Mouse (Mus musculus) lung, postnatal 0 days (tissue): ENCODE measurements at regions not wholly inside any gene's neighbourhood (a gene's known extent, or its start where the extent isn't known, plus 50 kb on each side); places are given as distances from the start of the nearest gene placed in this dataset.

Source experiments
- ATAC-seq: fragments of 200-750 bp; cut with Nextera tagmentation; 2 replicates; pipeline ENCODE4 v1.8.0; 2017; ENCODE audit warnings: moderate library complexity
- DNase-seq: peaks from one replicate; pipeline ENCODE4 v3.0.0-alpha.2; 2016; ENCODE audit warnings: low spot score
- H3K27ac ChIP-seq: fragments of 300-500 bp; sonication (generic); 2 replicates; pipeline ENCODE4 v1.5.1; 2014; ENCODE audit warnings: antibody characterized with exemption, mild to moderate bottlenecking, low read length, mixed read lengths
- H3K27me3 ChIP-seq: fragments of 300-500 bp; sonication (generic); replicated peaks from 2 replicates; pipeline ENCODE4 v1.6.1; 2014; ENCODE audit warnings: low read length, mixed read lengths; ENCODE audit not compliant: insufficient read depth
- H3K36me3 ChIP-seq: fragments of 300-500 bp; sonication (generic); 2 replicates; pipeline ENCODE4 v1.6.1; 2014; ENCODE audit warnings: low read length, mixed read lengths; ENCODE audit not compliant: insufficient read depth
- H3K4me1 ChIP-seq: fragments of 300-500 bp; sonication (generic); 2 replicates; pipeline ENCODE4 v1.6.1; 2014; ENCODE audit warnings: antibody characterized with exemption, low read depth, low read length, mixed read lengths; ENCODE audit not compliant: insufficient read depth
- H3K4me2 ChIP-seq: fragments of 300-500 bp; sonication (generic); replicated peaks from 2 replicates; pipeline ENCODE4 v1.6.1; 2014; ENCODE audit warnings: low read depth, mild to moderate bottlenecking, low read length, moderate library complexity, mixed read lengths
- H3K4me3 ChIP-seq: fragments of 300-500 bp; sonication (generic); 2 replicates; pipeline ENCODE4 v1.5.1; 2014; ENCODE audit warnings: low read depth, low read length
- H3K9ac ChIP-seq: fragments of 300-500 bp; sonication (generic); replicated peaks from 2 replicates; pipeline ENCODE4 v1.6.1; 2014; ENCODE audit warnings: low read depth, mild to moderate bottlenecking
- H3K9me3 ChIP-seq: fragments of 300-500 bp; sonication (generic); 2 replicates; pipeline ENCODE4 v1.6.1; 2016; ENCODE audit warnings: low read length, mixed read lengths
- CTCF ChIP-seq: IDR thresholded peaks from 2 replicates; pipeline ENCODE4 v1.5.1; 2016; ENCODE audit warnings: antibody characterized with exemption, mild to moderate bottlenecking
- EP300 ChIP-seq: IDR thresholded peaks from 2 replicates; pipeline ENCODE4 v1.6.1; 2016; ENCODE audit warnings: antibody characterized with exemption, mild to moderate bottlenecking, control low read depth
- WGBS: fragments of 180-500 bp; shearing (Covaris S2); extraction: QIAGEN DNeasy Blood & Tissue Kit; methylation state at CpG from one replicate; pipeline ENCODE4 v1.1.7; 2014; 5-methylcytosine and 5-hydroxymethylcytosine counted together

DNA sequence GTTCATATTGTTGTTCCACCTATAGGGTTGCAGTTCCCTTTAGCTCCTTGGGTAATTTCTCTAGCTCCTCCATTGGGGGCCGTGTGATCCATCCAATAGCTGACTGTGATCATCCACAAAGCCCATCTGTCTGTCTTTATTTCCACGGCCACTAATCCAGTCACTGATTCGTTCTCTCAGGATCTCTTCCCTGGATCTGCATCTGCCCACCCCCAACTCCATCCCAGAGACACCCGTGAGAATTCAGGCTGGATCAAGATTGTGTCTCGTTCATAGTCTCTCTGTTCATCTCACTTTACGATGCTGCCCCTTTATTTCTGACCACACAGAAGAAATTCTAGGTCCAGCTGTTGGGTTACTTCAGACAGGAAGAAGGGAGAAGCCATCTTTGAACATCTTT is 96.7 kb downstream of the Avpr1a start:
- DNase-seq (no peak), ATAC-seq (no peak)
- Histone ChIP-seq H3K4me1 (no peaks in the 10 kb centered on the region), H3K4me2 (no peak overlapping the region), H3K4me3 (no peak overlapping the region), H3K27ac (no peak overlapping the region), H3K9ac (no peak overlapping the region), H3K9me3 (no peaks in the 10 kb centered on the region), H3K36me3 (no peaks in the 10 kb centered on the region), H3K27me3 (no peaks in the 10 kb centered on the region)
- WGBS: 91% methylated on average over 6 of the region's 6 CpGs
- no peak for TF ChIP-seq CTCF
- TF ChIP-seq EP300: no peak

DNA sequence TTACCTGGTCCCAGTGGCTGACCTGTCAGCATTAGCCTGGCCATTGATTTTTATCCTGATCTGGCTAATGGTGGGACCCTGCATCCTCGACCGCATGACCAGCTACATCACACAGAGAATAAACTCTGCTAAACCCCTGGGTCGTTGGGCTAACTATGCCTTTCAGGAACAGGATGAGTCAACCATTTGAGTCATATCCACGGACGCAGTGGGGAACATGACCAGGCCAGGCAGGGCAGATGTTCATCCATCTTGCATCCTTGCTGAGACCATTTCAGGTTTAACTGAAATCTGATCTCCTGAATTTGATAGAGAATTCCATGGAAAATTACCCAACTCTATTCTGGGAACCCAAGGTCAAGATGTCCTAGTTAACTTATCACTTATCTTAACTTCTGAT is 103.3 kb downstream of the Avpr1a start:
- 64% methylated on average over 5 of the region's 5 CpGs for WGBS
- TF ChIP-seq EP300 (no peak), CTCF (no peak)

DNA sequence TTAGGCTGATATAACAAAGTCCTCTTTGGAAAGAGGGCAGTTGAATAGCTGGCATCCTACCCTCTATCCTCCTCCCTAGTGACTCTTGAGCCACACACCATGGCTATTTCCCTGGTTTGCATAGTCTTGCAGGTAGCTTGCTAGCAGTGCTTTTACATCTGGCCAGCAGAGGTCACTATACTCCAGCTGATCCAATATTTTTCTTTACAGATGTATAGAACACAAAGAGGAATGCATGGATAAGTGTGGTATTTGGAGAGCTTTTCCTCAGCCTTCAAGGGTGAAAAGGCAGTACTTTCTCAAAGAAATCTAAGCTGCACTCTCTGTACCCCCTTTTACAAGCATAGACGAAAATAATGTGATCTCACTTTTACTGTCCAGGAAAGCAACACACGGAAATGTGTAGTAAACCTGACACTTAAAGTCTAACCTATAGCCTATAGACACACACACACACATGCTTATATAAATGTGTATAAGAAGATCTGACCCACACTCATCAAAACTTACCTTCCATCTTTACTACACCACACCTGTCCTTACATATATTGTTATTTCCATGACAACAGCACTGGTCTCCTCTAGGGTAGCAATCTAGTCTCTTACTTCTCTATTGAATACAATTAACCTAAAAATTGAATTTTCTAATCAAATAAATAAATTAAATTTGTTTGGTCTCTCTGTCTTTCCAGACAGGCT is 105.0 kb downstream of the Avpr1a start:
- DNase-seq: peak; percentile 82
- Histone ChIP-seq H3K4me1 (no peaks in the 10 kb centered on the region), H3K27ac (no peak overlapping the region), H3K9ac (no peak overlapping the region), H3K36me3 (no peaks in the 10 kb centered on the region), H3K4me2 (no peak overlapping the region), H3K4me3 (no peak overlapping the region), H3K27me3 (no peaks in the 10 kb centered on the region), H3K9me3 (no peaks in the 10 kb centered on the region)
- peak; percentile 53 for ATAC-seq
- 36% methylated on average over 2 of the region's 2 CpGs for WGBS
- no peak for TF ChIP-seq EP300
- TF ChIP-seq CTCF: peak; percentile 90

More for the DNA sequence above, 103.3 kb downstream of the Avpr1a start:
- Histone ChIP-seq H3K27me3 (no peaks in the 10 kb centered on the region), H3K4me2 (no peak overlapping the region), H3K27ac (no peak overlapping the region), H3K9ac (no peak overlapping the region), H3K4me1 (no peaks in the 10 kb centered on the region), H3K9me3 (no peaks in the 10 kb centered on the region), H3K36me3 (no peaks in the 10 kb centered on the region), H3K4me3 (no peak overlapping the region)
- ATAC-seq (no peak), DNase-seq (no peak)

DNA sequence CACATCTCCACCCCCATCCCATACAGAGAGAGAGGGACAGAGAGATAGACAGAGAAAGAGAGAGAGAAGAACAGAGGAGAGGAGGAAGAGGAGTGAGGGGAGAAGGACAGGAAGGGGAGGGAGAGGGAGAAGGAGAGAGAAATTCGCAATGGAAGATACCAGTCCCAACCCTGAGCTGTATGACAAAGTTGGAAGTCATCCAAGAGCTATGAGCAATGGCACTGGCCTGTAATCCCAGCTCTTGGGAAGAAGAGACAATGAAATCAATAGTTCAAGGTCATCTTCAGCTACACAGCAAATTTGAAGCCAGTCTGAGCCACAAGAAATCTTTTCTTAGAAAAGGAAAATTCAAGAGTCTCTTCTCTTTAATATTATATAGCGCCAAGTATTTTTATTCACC is 105.6 kb downstream of the Avpr1a start:
- 46% methylated on average over 2 of the region's 2 CpGs for WGBS
- ATAC-seq (no peak), DNase-seq (no peak)
- no peaks in the 10 kb centered on the region for H3K27me3 ChIP-seq
- no peak for TF ChIP-seq EP300
- no peak for TF ChIP-seq CTCF
- no peak overlapping the region for H3K4me3 ChIP-seq
- H3K4me1 ChIP-seq: no peaks in the 10 kb centered on the region
- H3K9me3 ChIP-seq: no peaks in the 10 kb centered on the region
- H3K9ac ChIP-seq: no peak overlapping the region
- no peaks in the 10 kb centered on the region for H3K36me3 ChIP-seq
- no peak overlapping the region for H3K27ac ChIP-seq
- H3K4me2 ChIP-seq: no peak overlapping the region

DNA sequence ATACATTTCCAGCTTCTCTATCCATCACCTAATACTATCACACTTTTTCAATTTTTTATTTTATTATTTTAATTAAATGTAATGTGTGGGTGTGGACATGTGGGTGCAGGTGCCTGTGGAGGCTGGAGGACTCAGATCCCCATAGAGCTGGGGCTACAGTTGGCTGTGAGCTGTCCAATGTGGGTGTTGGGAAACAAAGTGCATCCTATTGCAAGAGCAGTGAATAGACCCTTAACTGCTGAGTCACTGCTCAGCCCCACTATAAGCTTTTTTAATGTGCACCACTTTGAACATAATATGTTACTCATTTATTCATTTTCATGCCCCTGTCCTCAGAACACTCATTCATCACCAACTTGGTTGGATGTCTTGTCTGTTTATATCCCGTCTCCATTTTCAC is 110.4 kb downstream of the Avpr1a start:
- Histone ChIP-seq H3K27ac (no peak overlapping the region), H3K9ac (no peak overlapping the region), H3K4me3 (no peak overlapping the region), H3K27me3 (no peaks in the 10 kb centered on the region), H3K36me3 (no peaks in the 10 kb centered on the region), H3K4me2 (no peak overlapping the region), H3K4me1 (no peaks in the 10 kb centered on the region), H3K9me3 (no peaks in the 10 kb centered on the region)
- WGBS: 74% methylated on average over 1 of the region's 1 CpGs
- DNase-seq (no peak), ATAC-seq (no peak)
- TF ChIP-seq EP300 (no peak), CTCF (no peak)

DNA sequence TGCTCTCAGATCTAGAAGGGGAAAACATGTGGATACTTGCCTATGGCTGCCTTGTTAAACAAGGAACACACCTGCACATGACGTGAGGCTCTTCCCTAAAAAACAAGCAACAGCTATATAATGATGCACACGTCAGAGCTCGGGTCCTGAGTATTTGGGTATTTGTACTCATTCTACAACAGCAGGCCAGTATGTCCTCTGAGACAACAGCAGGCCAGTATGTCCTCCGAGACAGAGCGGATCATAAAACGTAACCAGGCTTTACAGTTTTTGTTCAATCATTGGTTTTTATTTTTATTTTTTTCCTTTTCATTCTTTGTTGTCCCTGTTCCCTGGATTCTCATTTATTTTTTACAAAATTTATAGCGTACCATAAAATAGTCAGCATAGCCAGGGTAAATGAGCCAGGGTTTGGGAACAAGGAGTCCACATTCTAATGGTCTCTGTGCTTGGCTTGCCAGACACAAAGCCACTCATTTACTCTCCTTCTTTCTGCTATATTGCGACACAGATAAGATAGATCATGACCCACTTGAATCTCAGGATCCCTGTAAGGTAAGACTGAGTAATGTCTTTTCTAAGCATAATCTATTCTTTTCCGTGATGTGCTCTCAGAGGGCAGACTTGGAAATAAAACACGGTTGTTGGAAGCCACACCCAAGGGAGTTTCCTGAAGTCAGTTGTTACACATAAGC is 111.8 kb downstream of the Avpr1a start:
- Histone ChIP-seq H3K27ac (no peak overlapping the region), H3K9me3 (no peaks in the 10 kb centered on the region), H3K27me3 (no peaks in the 10 kb centered on the region), H3K4me1 (no peaks in the 10 kb centered on the region), H3K9ac (no peak overlapping the region), H3K4me3 (no peak overlapping the region), H3K36me3 (no peaks in the 10 kb centered on the region), H3K4me2 (no peak overlapping the region)
- ATAC-seq: no peak
- WGBS: 78% methylated on average over 10 of the region's 10 CpGs
- TF ChIP-seq EP300 (no peak), CTCF (no peak)
- no peak for DNase-seq
